Mouse (Mus musculus) Muller cell, postnatal 12 days (primary cell): Measurements from ENCODE around the gene Map3k6.
A peak's percentile ranks its signal among the peaks of the same experiment; 100 is the strongest.

ENCODE experiments used
- DNase-seq: peaks from one replicate; pipeline ENCODE4 v3.0.0-alpha.2; 2015; ENCODE audit errors: inconsistent ontology term

The Map3k6 gene

GRCm38 (mm10) chr4:133213661-133214060 is 27.0 kb upstream of the Map3k6 start:
- no peak for DNase-seq

GRCm38 (mm10) chr4:133217641-133218040 is 23.0 kb upstream of the Map3k6 start:
- DNase-seq: peak; percentile 65

DNA sequence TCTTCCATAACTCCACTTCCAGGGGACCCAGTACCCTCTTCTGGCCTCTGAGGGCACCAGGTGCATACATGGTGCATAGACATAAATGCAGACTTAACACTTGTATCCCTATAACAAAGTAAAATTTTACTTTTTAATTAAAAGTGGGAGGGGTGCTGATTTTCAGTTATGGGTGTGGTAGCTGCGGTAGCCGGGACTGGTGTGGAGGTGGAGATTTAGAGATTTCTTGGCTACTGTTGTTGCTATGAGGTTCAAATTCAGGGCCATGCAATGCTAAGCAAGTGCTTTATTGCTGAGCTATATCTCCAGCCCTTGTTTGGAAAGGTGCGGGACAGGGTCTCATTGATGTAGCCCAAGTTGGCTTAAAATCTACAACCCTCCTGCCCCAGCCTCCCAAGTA is 21.9 kb upstream of the Map3k6 start:
- DNase-seq: no peak

- DNase-seq: no peak
Measured at GRCm38 (mm10) chr4:133220656-133221055, 20.0 kb upstream of the Map3k6 start.

DNA sequence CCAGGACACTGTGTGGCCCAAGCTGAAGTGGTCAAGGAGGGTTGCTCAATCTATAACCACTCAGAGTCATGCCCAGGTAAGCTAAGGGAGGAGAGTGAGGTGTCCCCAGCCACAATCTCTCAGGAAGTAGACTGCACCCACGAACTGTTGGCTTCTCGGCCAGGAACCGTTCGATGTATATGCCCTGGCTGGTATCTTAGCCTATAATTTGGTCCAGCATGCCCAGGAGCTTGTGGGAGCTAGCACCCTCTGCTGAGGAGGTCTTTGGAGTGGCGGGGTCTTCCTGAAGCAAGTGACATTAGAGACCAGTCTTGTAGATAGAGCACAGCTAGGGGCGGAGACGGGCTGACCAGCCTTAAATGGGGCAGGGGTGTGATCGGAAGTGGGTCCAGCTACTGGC is 18.9 kb upstream of the Map3k6 start:
- DNase-seq: no peak

GRCm38 (mm10) chr4:133223875-133224274 is 16.7 kb upstream of the Map3k6 start:
- DNase-seq: no peak

- DNase-seq: no peak
Measured at GRCm38 (mm10) chr4:133226073-133226472, 14.5 kb upstream of the Map3k6 start.

DNA sequence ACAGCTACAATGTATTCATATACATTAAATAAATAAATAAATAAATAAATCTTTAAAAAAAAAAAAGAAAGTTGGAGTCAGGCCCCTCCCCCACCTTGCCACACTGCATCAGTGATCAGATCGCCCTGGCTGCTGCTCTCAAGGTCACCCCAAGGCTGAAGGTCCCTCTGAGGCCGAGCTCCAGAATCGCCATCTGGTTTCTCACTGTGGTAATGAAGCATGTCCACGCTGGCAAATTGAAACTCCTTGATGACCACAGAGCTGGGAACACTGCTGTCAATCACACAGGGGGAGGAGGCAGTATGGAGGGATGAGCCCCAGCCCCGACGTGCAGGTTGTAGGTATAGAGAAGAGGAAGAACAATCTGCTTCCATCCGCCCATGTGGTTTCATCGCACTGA is 13.0 kb upstream of the Map3k6 start:
- no peak for DNase-seq

- no peak for DNase-seq
Measured at GRCm38 (mm10) chr4:133229582-133229981, 11.0 kb upstream of the Map3k6 start.

GRCm38 (mm10) chr4:133233285-133233976 is 7.2 kb upstream of the Map3k6 start:
- peak; percentile 22 for DNase-seq

DNA sequence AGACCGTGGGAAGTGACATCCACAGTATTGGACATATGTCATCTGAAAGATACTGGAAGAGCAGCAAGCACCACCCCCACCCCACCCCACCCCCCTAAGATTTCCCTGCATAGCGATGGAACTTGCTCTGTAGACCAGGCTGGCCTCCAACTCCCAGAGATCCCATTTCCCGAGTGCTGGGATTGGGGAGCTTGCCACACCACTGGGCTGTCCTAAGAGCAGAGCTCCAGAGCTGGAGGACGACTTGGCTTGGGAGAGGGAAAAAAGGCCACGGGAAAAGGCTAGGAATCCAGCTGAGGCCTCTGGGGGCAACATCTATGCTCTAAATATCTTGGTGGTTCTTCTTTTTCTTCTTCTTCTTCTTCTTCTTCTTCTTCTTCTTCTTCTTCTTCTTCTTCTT is 5.8 kb upstream of the Map3k6 start:
- no peak for DNase-seq

- no peak for DNase-seq
Measured at GRCm38 (mm10) chr4:133235415-133235814, 5.2 kb upstream of the Map3k6 start.

GRCm38 (mm10) chr4:133237911-133238310 is 2.7 kb upstream of the Map3k6 start:
- no peak for DNase-seq

- peak; percentile 96 for DNase-seq
Measured at GRCm38 (mm10) chr4:133240934-133241908, 603 bp downstream of the Map3k6 start.

DNA sequence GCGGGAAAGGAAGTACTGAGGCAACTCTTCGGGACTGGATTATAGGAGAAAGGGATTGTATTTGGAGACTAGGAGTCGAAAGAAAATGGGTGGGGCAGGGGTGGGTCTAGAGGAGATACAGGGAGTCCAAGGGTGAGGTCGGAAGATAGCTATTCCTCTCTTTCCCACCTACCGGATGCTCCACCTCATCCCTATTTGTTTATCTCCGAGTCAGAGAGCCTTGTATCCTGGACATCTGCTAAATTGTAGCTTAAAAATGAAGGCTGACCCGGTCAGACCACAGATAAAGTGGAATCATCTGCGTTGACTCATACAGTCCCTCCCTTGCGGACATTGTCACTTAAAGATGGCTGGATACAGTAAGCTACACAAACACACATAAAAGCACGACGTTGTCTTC is 1.3 kb downstream of the Map3k6 start:
- DNase-seq: no peak

DNA sequence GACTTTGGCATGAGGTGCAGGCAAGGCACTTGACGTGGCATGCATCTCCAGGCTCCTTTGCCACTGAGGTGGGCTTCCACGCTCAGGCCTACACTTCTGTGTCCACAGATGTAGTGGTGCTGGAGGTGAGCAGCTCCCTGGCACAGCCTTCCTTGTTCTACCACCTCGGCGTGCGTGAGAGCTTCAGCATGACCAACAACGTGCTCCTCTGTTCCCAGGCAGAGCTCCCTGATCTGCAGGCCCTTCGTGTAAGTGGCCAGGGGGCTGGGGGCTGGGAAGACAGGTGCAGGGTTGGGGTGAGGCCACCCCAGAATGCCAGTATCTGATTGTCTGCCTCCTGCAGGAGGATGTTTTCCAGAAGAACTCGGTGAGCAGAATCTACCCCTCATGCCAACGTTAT is 2.1 kb downstream of the Map3k6 start:
- DNase-seq: no peak

DNA sequence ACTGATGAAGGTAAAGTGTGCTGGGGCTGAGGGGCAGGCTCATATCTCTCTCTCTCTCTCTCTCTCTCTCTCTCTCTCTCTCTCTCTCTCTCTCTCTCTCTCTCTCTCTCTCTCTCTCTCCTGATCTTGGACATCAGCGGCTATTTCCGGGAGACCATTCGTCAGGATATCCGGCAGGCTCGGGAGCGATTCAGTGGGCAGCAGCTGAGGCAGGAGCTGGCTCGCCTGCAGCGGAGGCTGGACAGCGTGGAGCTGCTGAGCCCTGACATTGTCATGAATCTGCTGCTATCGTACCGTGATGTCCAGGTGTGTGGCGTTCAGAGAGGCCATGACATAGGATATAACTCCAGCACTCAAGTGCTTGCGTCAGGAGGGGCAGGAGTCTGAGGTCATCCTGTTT is 2.9 kb downstream of the Map3k6 start:
- DNase-seq: no peak

- no peak for DNase-seq
Measured at GRCm38 (mm10) chr4:133244289-133244688, 3.7 kb downstream of the Map3k6 start.

DNA sequence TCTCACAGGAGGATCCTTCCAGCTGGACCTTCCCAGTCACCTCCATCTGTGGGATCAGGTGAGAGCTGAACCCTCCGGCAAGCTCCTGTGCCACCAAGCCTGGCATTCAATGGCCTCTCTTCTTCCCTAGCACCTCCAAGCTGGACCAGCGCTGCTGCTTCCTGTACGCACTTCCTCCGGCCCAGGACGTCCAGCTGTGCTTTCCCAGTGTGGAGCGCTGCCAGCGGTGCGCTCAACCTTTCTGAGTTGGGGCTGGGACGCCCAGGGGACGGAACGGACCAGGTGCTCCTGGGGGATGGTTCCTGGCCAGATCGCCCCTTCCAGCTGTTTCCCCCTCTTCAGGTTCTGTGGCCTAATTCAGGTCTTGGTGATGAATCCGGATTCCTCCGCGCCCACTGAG is 6.5 kb downstream of the Map3k6 start:
- DNase-seq: no peak

GRCm38 (mm10) chr4:133247806-133248449 is 7.3 kb downstream of the Map3k6 start:
- no peak for DNase-seq

DNA sequence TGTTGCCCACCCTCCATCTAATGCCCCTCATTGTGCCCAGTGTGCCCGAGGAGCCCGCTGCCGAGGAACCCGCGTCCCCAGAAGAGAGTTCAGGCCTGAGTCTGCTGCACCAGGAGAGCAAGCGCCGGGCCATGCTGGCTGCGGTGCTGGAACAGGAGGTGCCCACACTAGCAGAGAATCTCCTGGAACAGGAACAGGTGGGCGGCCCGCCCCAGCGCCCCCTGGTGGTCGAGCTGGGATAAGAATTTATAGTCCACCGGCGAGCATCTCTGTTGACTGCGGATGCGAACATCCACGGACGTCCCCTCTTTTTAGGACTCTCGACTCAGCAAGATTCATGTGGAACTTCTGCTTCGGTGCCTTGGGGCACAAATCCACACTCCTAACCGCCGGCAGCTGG is 10.0 kb downstream of the Map3k6 start:
- DNase-seq: peak; percentile 61

DNA sequence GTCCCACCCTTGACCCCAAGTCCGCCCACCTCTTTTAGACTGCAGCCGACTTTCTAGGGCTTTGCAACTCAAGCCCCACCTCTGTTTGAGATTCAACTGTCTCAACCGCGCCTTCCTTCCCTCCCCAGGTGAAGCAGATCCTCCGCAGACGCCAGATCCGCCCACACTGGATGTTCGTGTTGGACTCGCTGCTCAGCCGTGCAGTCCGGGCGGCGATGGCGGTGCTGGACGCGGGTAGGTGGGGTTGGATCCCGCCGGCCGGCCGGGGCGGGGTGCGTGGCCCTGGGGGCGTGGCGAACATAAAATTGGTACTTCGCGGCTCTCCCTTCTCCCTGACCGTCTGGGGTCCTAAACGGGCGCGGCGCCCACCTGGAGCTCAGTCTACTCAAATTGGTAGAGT is 10.6 kb downstream of the Map3k6 start:
- peak; percentile 39 for DNase-seq
